Mouse (Mus musculus): ENCODE measurements around the gene Zdhhc21. TPM values are rescaled to one million over a fixed set of nuclear protein-coding genes. Genes with fewer than 3 reads are reported as not detected.

The Zdhhc21 gene
- total RNA-seq, 2 experiments from 2014 or later: 0.23 to 4.6 TPM

GRCm38 (mm10) chr4:82867111-82867510 is 7.4 kb upstream of the Zdhhc21 start:
- ATAC-seq (replicated peaks; ENCODE audit: low FRiP score, poor library complexity, severe bottlenecking): no peak

DNA sequence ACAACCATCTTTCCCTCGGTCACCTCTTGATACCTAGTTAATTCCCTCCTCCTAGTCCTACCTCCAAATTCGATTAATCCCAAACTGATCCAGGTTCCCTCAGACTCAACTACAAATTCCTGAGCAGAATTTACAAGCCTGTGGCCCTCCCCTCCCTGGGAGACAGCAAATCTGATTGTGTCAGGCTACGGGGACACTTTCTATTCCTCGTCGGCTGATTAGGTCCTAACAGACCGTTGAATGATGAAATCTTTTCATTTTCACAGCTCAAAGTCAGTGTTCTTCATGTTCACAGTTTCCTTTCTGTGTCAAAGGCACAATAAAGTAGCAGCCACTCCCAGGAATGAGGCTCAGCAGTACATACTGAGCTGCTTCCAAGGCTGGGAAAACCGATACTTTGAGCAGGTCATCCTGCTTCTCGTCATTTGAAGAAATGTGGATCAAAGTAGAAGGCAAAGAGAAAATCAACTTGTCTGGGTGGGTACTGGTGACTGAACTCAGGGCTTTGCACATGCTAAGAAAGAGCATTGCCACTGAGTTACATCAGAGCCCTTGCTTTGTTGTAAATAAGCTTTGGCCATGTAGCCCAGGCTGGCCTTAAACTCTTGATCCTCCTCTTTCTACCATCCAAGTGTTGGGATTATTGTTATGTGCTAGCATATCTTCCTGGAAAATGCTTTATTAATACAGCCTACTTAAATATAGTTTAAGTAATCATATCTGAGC is 5.4 kb upstream of the Zdhhc21 start:
- ATAC-seq (replicated peaks; ENCODE audit: low FRiP score, poor library complexity, severe bottlenecking): no peak

GRCm38 (mm10) chr4:82863316-82863715 is 3.6 kb upstream of the Zdhhc21 start:
- ATAC-seq (replicated peaks; ENCODE audit: low FRiP score, poor library complexity, severe bottlenecking): no peak

DNA sequence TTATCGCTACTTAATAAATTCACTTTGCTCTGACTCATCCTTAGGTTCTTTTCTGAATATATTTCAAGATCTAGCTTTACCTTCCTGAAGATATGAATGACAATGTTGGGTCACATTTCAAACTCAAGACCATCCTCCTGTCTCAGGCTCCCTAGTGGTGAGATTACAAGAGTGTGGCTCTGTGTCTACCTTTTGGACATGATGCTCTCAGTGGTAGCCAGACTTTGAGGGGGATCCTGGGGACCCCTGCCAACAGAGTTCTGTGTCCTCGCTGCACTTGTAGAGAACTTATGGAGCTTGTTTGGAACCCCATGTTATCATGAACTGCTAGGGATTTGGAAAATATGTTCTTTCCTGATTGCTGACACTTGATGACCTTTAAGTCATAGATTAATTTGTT is 1.7 kb upstream of the Zdhhc21 start:
- no peak for ATAC-seq (replicated peaks; ENCODE audit: low FRiP score, poor library complexity, severe bottlenecking)

- no peak for ATAC-seq (replicated peaks; ENCODE audit: low FRiP score, poor library complexity, severe bottlenecking)
These were observed 808 bp upstream of the Zdhhc21 start for GRCm38 (mm10) chr4:82860566-82860965.

DNA sequence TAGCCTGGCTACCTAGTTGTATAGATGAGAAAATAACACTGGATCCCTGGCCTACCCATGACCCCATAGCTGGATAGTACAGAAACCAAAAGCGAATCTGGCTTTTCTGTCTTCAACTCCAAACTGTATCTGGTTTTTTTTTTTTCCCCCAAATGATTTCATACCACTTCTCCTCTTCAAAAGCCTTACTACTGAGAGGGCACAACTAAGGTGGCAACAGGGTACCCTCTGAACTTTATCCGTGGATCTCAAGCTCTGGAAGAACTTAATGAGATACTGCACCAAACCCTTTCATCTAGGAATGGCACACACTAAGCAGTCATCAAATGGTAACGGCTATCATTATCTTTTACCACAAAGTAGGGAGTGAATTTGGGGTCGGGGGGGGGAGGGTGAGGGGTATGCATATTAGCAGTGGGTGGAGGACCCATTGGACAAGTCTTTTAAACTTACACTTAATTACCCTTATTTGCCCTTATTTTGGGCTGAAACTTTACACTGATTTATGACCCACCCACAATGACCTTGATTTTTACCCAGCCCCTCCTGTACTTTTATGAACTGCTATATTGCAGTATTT is 1.2 kb downstream of the Zdhhc21 start:
- no peak for ATAC-seq (replicated peaks; ENCODE audit: low FRiP score, poor library complexity, severe bottlenecking)

GRCm38 (mm10) chr4:82856986-82857385 is 2.8 kb downstream of the Zdhhc21 start:
- no peak for ATAC-seq (replicated peaks; ENCODE audit: low FRiP score, poor library complexity, severe bottlenecking)

DNA sequence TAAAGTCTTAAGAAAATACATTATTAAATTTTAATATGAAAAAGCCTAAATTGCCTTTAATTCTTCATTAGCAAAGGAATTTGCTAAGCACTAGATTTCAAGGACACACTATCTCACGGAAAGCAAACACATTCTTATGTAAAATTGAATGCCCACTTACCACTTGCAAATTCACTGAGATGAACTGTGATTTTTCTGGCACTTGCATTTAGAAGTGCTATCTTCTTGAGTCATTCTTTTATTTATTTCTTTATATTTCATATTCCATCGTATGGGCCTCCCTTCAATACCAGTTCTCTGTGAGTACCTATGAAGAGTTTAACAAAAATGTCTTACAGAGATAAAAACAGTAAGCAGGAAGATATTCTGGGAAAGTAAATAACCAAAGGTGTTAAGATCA is 5.9 kb downstream of the Zdhhc21 start:
- ATAC-seq (replicated peaks; ENCODE audit: low FRiP score, poor library complexity, severe bottlenecking): no peak

GRCm38 (mm10) chr4:82848552-82849234 is 11.1 kb downstream of the Zdhhc21 start:
- no peak for ATAC-seq (replicated peaks; ENCODE audit: low FRiP score, poor library complexity, severe bottlenecking)

DNA sequence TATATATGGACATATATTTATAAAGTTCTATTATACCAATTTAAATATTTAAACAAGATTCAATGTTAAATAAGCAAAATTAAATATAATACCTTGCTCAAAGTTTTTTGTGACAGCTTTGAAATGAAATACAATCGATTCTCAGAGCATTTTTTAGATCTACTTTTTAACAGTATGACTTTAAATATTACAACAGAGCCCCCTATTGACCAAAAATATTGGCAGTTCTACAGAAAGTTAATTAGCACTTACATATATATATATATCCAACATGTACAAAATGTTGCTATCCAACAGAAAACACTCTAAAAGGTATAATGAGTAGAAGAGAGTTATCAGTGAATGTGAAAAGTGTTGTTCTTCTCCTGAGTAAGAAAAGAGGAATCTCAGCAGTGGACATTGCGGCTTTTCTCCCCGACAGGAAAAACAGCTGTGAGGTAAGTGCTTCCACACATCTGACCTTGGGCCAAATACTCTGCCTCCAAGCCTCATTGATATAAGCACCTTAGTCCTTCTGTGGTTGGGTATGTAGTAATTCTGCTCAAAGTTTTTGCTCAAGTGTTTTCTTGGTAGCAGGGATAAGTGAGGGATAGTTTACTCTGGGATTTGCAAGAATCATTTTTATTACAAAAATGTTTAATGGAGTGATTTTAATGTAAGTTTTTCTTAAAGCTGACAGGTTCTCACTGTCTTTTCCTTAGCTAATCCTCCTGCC is 22.1 kb downstream of the Zdhhc21 start:
- no peak for ATAC-seq (replicated peaks; ENCODE audit: low FRiP score, poor library complexity, severe bottlenecking)

DNA sequence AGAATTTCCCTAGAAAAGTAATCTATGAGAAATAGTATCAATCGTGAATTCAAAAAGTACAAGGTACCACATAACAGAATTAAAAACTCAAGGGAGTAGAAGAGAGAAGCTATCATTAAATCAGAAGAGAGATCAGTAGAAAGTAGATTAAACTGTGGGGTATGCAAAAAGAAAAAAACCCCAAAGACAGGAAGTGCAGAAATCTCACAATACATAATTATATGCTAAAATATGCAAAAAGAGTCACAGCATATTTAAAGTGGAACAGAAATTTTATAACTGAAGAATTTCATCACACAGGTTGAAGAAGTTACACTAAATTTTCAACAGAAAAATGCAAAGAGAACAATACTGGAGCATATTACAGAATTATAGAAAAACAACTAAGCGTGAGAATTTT is 28.6 kb downstream of the Zdhhc21 start:
- ATAC-seq (replicated peaks; ENCODE audit: low FRiP score, poor library complexity, severe bottlenecking): no peak

DNA sequence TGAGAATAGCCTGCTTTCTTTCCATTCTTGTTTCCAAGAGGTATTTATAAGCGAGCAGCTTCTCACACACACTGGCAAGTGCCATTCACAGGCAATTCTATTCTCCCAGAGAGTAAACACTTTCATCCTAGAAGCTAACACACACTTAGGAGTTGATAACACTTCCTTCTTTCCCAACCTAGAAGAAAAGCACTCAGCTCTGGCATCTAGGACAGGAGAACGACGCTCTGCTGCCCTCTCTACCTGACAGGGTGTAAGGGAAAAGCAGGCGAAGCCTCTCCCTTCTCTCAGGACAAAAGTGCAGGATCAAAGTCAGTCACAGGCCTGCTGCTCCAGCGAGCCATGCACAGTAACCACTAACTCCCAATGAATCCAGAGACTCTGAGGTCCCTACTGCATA is 30.3 kb downstream of the Zdhhc21 start:
- ATAC-seq (replicated peaks; ENCODE audit: low FRiP score, poor library complexity, severe bottlenecking): no peak

DNA sequence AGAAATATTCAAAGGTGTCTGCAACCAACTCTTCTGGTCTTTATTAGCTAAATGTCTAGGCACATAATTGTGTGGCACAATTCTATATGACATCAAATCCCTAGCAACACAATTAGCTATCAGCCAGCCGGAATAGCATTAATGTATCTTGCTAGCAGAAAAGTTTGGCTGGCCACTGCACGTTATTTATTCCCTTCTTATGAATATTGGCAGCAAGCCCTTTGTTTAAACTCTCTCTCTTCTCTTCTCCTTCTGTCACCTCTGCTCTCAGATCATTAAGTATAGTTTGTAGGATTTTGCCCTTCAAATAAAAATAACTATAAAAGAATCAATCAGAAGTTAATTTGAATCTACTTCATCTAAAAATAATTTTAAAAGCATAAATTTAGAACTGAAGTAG is 32.8 kb downstream of the Zdhhc21 start:
- ATAC-seq (replicated peaks; ENCODE audit: low FRiP score, poor library complexity, severe bottlenecking): no peak

DNA sequence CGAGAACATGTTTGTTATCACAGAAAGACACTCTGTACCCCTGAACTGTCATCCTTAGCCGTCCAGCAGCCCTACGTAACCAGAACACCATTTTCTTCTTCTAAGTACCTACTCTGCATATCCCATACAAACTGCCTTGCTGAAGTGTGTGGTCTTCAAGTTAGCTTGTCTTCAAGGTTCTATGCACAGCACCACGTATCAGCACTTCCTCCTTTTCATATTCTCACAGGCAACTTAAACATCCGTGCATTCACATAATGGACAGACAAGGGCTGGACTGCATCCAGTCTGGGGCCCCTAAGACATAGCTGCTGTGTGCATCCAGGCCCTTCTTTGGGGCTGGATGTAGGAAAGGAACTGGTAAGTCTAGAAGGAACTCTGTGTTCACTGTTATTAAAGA is 41.9 kb downstream of the Zdhhc21 start:
- no peak for ATAC-seq (replicated peaks; ENCODE audit: low FRiP score, poor library complexity, severe bottlenecking)

DNA sequence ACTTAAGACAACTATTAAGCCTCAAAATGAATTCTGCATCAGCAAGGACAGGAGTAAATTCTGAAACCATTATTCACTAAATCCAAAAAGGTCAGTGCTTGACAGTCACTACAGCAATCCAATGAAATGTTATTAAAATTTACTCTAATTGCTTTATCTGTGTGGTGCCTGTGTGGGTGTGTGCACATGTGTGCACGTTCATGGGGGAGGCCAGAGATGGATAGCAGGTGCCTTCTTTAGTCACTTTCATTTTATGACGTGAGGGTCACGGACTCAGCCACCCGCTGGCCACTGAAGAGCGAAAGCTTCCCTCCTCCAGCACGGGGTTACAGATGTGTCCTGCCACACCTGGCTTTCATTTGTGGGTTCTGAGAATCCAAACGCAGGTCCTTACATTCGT is 43.4 kb downstream of the Zdhhc21 start:
- peak; percentile 78 for ATAC-seq (replicated peaks; ENCODE audit: low FRiP score, poor library complexity, severe bottlenecking)

DNA sequence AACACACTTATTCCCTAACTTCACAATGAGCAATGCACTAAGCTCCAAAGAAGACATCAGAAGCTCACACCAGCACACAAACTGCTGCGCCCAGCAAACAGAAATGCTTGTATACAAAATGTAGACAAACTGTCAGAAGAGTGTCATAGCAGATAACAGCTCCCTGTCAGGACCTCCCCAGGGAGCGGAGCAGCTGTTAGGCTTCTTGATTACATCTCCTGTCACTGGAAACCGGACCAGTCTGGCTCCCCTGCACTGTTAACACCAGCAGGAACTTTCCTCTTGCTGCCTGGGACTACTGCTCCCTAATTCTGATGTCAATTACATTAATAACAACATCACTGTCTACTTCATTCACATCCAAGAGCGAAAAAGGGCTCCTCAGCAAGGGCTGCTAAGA is 44.5 kb downstream of the Zdhhc21 start:
- ATAC-seq (replicated peaks; ENCODE audit: low FRiP score, poor library complexity, severe bottlenecking): peak; percentile 94

GRCm38 (mm10) chr4:82813356-82813755 is 46.4 kb downstream of the Zdhhc21 start:
- ATAC-seq (replicated peaks; ENCODE audit: low FRiP score, poor library complexity, severe bottlenecking): no peak

DNA sequence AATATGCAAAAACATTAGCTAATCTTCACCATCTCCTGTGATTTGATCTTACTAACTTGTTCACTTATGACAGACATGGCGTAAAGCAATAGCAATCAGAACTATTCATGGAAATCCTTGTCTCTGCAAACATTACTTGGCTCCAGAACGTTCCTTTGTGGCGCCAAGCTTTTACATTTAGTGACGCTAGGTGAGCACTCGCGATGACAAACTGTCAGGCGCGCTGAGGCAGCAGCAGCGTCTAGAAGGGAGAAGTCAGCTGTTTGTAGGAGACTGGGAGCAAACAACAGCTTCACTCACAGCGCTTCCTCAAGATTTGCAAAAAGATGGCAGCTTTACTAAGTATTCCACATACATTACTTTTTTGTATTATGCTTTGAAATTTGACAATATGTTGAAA is 51.9 kb downstream of the Zdhhc21 start:
- no peak for ATAC-seq (replicated peaks; ENCODE audit: low FRiP score, poor library complexity, severe bottlenecking)

GRCm38 (mm10) chr4:82806176-82806757 is 53.5 kb downstream of the Zdhhc21 start:
- no peak for ATAC-seq (replicated peaks; ENCODE audit: low FRiP score, poor library complexity, severe bottlenecking)

DNA sequence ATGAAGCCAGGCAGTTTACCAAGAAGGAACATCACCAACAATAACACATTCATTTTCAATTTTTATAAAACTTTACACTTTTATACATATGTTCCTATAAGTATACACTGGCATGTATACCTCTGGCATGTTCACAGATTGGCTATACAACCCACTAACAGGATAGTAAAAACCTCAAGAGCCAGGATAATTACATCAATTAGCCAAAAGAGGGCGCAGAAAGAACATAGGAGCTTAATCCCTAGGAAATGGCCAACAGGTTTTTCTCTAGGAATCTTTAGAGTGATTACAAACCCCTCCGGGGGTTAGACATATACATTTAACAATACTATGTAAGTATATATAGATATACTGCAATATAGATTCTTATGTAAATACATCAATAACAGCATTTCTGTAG is 55.7 kb downstream of the Zdhhc21 start:
- no peak for ATAC-seq (replicated peaks; ENCODE audit: low FRiP score, poor library complexity, severe bottlenecking)

All from erythroid progenitor cell, adult 5-6 weeks (primary cell).